Mouse (Mus musculus): ENCODE results near the gene Tcf21. TPM values are rescaled to one million over a fixed set of nuclear protein-coding genes. Genes with fewer than 3 reads are reported as not detected.

Gene Tcf21
- polyA plus RNA-seq, 1 experiment from 2014 or later = 95.3 TPM

DNA sequence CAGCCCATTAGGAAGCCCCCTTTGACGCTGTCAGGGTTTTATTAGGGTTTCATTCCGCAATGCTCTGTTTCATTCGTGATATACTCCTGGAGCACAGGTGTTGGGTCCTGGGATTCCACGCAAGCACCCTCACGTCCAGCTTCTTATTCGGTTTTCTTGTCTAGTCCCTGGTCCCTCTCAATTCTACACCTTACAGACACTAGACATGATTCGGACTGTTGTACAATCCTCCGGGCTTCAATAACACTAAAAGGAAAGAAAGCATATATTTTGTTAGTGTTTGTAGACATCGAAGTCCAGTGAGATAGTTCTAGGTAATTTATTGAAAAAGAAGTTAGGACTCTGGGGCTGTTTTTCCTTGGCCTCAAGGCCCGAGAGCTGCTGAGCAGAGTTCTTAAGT lies 24.8 kb upstream of the Tcf21 start:
- Histone ChIP-seq H3K4me2 (replicated peaks; ENCODE audit: low read depth) (no peak overlapping the region), H3K27ac (replicated peaks) (no peak overlapping the region), H3K4me3 (ENCODE audit: low read depth, low read length) (no peak overlapping the region), H3K36me3 (ENCODE audit: control insufficient read depth, insufficient read depth, low read length) (no peaks in the 10 kb centered on the region), H3K4me1 (replicated peaks; ENCODE audit: control insufficient read depth, insufficient read depth) (no peaks in the 10 kb centered on the region), H3K9ac (ENCODE audit: low read length) (no peak overlapping the region), H3K9me3 (ENCODE audit: control insufficient read depth, low read length) (no peaks in the 10 kb centered on the region), H3K27me3 (ENCODE audit: control insufficient read depth, insufficient read depth, low read length) (no peaks in the 10 kb centered on the region)
- 49% methylated on average over 10 of the region's 10 CpGs for WGBS
- ATAC-seq (ENCODE audit: low FRiP score, low TSS enrichment) (no peak), DNase-seq (ENCODE audit: low spot score) (no peak)
- TF ChIP-seq CTCF (IDR thresholded peaks at IDR 0.05; ENCODE audit: low read depth) (no peak), EP300 (optimal IDR thresholded peaks at IDR 0.05) (no peak)

DNA sequence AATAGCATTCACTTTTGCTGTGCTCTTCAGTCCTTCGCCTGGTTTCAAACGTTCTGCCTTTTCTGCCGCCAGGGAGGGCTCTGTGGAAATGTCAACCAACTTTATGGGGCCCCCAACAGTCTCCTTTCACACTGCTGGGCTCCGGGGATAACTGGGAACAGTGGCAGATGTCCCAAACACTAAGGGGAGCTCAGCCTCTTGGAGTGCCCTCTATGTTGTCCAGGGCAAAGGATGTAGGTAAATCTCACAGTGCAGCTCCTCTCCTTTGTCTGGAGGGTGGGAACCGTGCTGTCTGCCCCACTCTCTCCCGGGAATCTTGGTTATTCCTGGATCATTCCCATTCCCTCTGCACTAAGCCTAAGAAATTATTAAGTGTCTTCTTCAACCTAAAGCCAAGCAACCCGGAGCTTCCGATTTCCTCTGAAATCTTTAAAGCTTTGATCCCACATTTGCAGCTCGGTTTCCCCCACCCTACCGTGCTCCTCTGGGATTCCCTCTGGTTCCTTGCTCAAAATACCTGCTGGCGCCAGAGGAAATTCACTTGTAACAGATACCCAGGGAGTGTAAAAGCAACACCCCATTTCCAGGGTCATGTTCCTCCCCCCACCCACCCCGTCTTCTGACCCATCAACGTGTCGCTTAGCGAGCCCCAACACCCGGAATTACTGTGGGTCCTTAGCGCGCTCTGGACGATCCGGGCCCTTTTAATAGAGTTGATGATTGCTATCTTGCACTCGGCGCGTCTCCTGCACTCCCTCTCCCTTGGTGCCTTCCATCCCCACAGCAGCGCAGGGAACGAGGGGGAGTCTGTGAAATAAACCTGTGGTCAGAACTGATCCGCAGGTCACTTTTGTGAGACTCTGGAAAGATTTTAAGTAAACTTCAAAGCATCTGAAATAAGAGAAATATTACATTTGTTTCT lies 23.7 kb upstream of the Tcf21 start:
- H3K27ac ChIP-seq (replicated peaks) = no peak overlapping the region
- H3K27me3 ChIP-seq (ENCODE audit: control insufficient read depth, insufficient read depth, low read length) = no peaks in the 10 kb centered on the region
- no peaks in the 10 kb centered on the region for H3K9me3 ChIP-seq (ENCODE audit: control insufficient read depth, low read length)
- no peak overlapping the region for H3K9ac ChIP-seq (ENCODE audit: low read length)
- DNase-seq (ENCODE audit: low spot score) (no peak), ATAC-seq (ENCODE audit: low FRiP score, low TSS enrichment) (no peak)
- H3K4me3 ChIP-seq (ENCODE audit: low read depth, low read length) = no peak overlapping the region
- no peaks in the 10 kb centered on the region for H3K4me1 ChIP-seq (replicated peaks; ENCODE audit: control insufficient read depth, insufficient read depth)
- peak overlapping the region; percentile 41 for H3K4me2 ChIP-seq (replicated peaks; ENCODE audit: low read depth)
- WGBS = 14% methylated on average over 26 of the region's 26 CpGs
- H3K36me3 ChIP-seq (ENCODE audit: control insufficient read depth, insufficient read depth, low read length) = no peaks in the 10 kb centered on the region
- TF ChIP-seq CTCF (IDR thresholded peaks at IDR 0.05; ENCODE audit: low read depth) = no peak
- no peak for TF ChIP-seq EP300 (optimal IDR thresholded peaks at IDR 0.05)

DNA sequence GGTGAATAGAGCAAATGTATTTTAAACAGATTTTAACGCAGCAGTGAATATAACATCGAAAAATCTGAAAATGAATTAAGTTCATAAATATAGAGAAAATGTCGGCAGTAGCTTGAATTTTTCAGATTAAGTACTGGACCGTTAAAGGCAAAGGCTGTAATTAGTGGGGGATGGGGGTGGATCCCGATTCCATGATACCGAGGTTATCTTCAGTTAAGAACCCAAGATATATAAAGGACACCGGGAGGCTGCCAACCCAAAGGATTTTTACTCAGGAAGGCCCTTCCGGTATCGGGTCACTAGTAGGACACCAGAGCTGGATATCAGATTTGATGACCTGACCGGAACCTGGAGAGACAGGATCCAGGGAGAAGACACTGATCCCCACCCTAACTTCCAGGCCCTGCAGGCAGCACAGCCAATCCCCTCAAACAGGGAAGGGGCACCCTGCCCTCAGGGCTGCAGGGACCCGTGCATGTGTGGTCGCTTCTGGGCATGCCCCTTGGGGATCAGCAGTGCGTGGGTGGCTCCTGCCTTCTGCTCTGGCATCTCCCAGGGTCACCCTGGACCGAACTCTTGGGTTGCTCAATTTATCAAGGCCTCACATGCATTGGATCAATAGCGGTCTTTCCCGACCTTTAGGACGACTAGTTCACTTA lies 22.9 kb upstream of the Tcf21 start:
- Histone ChIP-seq H3K27me3 (ENCODE audit: control insufficient read depth, insufficient read depth, low read length) (no peaks in the 10 kb centered on the region), H3K4me2 (replicated peaks; ENCODE audit: low read depth) (no peak overlapping the region), H3K4me1 (replicated peaks; ENCODE audit: control insufficient read depth, insufficient read depth) (no peaks in the 10 kb centered on the region), H3K27ac (replicated peaks) (no peak overlapping the region), H3K9me3 (ENCODE audit: control insufficient read depth, low read length) (no peaks in the 10 kb centered on the region), H3K9ac (ENCODE audit: low read length) (no peak overlapping the region), H3K36me3 (ENCODE audit: control insufficient read depth, insufficient read depth, low read length) (no peaks in the 10 kb centered on the region), H3K4me3 (ENCODE audit: low read depth, low read length) (no peak overlapping the region)
- WGBS = 25% methylated on average over 17 of the region's 17 CpGs
- DNase-seq (ENCODE audit: low spot score) (no peak), ATAC-seq (ENCODE audit: low FRiP score, low TSS enrichment) (no peak)
- TF ChIP-seq CTCF (IDR thresholded peaks at IDR 0.05; ENCODE audit: low read depth) (no peak), EP300 (optimal IDR thresholded peaks at IDR 0.05) (no peak)

DNA sequence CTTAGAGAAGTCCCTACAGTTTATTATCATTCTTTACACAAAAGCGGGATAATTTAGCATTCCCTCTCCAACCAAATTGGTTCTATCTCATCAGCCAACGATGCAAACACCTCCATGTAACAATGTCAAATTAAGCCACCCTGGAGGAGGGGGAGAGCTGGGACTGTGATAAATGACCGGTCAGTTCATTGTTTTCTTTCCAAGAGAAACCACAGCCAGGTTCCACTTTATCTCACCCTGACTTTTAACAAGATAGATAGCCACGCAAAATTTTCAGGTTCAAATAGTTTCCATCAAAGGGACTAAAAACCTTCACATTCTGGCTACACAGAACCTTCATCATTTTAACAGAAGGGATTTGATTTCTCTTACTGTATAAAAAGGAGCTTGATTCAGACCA lies 22.1 kb upstream of the Tcf21 start:
- WGBS = 30% methylated on average over 4 of the region's 4 CpGs
- TF ChIP-seq CTCF (IDR thresholded peaks at IDR 0.05; ENCODE audit: low read depth) (no peak), EP300 (optimal IDR thresholded peaks at IDR 0.05) (no peak)
- H3K4me3 ChIP-seq (ENCODE audit: low read depth, low read length) = no peak overlapping the region
- no peaks in the 10 kb centered on the region for H3K27me3 ChIP-seq (ENCODE audit: control insufficient read depth, insufficient read depth, low read length)
- DNase-seq (ENCODE audit: low spot score) (no peak), ATAC-seq (ENCODE audit: low FRiP score, low TSS enrichment) (no peak)
- H3K9me3 ChIP-seq (ENCODE audit: control insufficient read depth, low read length) = no peaks in the 10 kb centered on the region
- no peak overlapping the region for H3K4me2 ChIP-seq (replicated peaks; ENCODE audit: low read depth)
- no peaks in the 10 kb centered on the region for H3K36me3 ChIP-seq (ENCODE audit: control insufficient read depth, insufficient read depth, low read length)
- no peaks in the 10 kb centered on the region for H3K4me1 ChIP-seq (replicated peaks; ENCODE audit: control insufficient read depth, insufficient read depth)
- H3K9ac ChIP-seq (ENCODE audit: low read length) = no peak overlapping the region
- H3K27ac ChIP-seq (replicated peaks) = no peak overlapping the region

DNA sequence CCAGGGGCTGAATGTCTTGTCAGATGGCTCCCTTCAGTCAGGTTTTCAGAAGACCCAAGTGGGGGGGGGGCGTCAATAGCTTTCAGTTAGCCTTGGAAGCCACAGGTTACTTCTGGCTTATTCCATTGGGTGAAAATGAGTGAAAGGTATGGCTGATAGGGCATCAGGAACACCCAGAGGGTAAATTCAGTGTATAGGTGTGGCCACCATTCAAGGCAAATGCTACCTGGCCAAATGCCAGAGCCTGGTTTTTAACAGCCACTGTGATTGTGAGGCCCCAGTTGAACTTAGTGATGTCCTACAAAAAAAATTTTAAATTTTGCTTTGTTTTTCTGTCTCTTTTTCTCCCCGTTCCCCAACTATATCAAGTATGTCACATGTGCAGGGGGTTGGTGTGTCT lies 6.3 kb upstream of the Tcf21 start:
- Histone ChIP-seq H3K27ac (replicated peaks) (no peak overlapping the region), H3K9me3 (ENCODE audit: control insufficient read depth, low read length) (no peaks in the 10 kb centered on the region), H3K27me3 (ENCODE audit: control insufficient read depth, insufficient read depth, low read length) (no peaks in the 10 kb centered on the region), H3K9ac (ENCODE audit: low read length) (no peak overlapping the region), H3K4me3 (ENCODE audit: low read depth, low read length) (no peak overlapping the region), H3K4me1 (replicated peaks; ENCODE audit: control insufficient read depth, insufficient read depth) (no peaks in the 10 kb centered on the region), H3K4me2 (replicated peaks; ENCODE audit: low read depth) (no peak overlapping the region), H3K36me3 (ENCODE audit: control insufficient read depth, insufficient read depth, low read length) (no peaks in the 10 kb centered on the region)
- peak; percentile 64 for DNase-seq (ENCODE audit: low spot score)
- 75% methylated on average over 2 of the region's 2 CpGs for WGBS
- TF ChIP-seq CTCF (IDR thresholded peaks at IDR 0.05; ENCODE audit: low read depth) = no peak
- TF ChIP-seq EP300 (optimal IDR thresholded peaks at IDR 0.05) = no peak
- peak; percentile 77 for ATAC-seq (ENCODE audit: low FRiP score, low TSS enrichment)

DNA sequence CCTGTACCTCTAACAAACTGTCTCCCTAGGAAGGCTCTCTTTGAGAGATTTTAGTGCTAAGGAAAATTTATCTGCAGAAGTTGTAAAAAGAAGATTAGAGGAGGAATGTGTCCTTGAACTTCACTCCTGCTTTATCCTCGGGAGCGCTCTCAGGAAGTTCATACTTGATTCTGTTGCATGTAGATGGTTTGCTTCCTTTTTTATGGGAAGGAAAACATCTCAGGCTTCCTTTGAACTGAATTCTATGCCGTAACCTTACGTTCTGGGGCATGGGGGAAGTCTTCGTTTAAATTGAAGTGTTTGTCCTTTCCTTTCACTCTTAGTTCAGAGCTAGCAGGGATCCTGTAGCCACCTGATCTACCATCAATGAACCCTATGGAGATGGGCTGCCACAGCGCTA lies 2.9 kb upstream of the Tcf21 start:
- Histone ChIP-seq H3K4me2 (replicated peaks; ENCODE audit: low read depth) (peak overlapping the region; percentile 40), H3K4me1 (replicated peaks; ENCODE audit: control insufficient read depth, insufficient read depth) (no peaks in the 10 kb centered on the region), H3K27ac (replicated peaks) (peak overlapping the region; percentile 71), H3K27me3 (ENCODE audit: control insufficient read depth, insufficient read depth, low read length) (0 out of 2 replicates have a peak, but pooled peaks cover 4% of the 10 kb centered on the region), H3K36me3 (ENCODE audit: control insufficient read depth, insufficient read depth, low read length) (no peaks in the 10 kb centered on the region), H3K4me3 (ENCODE audit: low read depth, low read length) (peak overlapping the region; percentile 6; the same call in 1 of the 2 replicates), H3K9ac (ENCODE audit: low read length) (no peak overlapping the region), H3K9me3 (ENCODE audit: control insufficient read depth, low read length) (no peaks in the 10 kb centered on the region)
- WGBS = 22% methylated on average over 6 of the region's 6 CpGs
- DNase-seq (ENCODE audit: low spot score) = no peak
- no peak for ATAC-seq (ENCODE audit: low FRiP score, low TSS enrichment)
- TF ChIP-seq CTCF (IDR thresholded peaks at IDR 0.05; ENCODE audit: low read depth) (no peak), EP300 (optimal IDR thresholded peaks at IDR 0.05) (no peak)
